Mouse (Mus musculus) lung, embryonic 16.5 days (tissue): ENCODE data around the gene Ifi214. TPM values are rescaled to one million over a fixed set of nuclear protein-coding genes. Genes with fewer than 3 reads are reported as not detected.
"Not testable (repeated sequence)": the region's sequence is repeated elsewhere in the genome, so short reads cannot be mapped to it uniquely, and the experiment has no call there.

Source experiments
- ATAC-seq: fragments of 200-750 bp; cut with Nextera tagmentation; 2 replicates; pipeline ENCODE4 v1.8.0; 2017; ENCODE audit warnings: low read depth, mild to moderate bottlenecking, moderate library complexity
- H3K27ac ChIP-seq: fragments of 300-500 bp; sonication (generic); 2 replicates; pipeline ENCODE4 v1.5.1; 2014; ENCODE audit warnings: mild to moderate bottlenecking, control low read depth, low read length
- H3K27me3 ChIP-seq: fragments of 300-500 bp; sonication (generic); 2 replicates; pipeline ENCODE4 v1.6.1; 2014; ENCODE audit warnings: low read depth, low read length, mixed read lengths; ENCODE audit not compliant: control insufficient read depth, insufficient read depth
- H3K36me3 ChIP-seq: fragments of 300-500 bp; sonication (generic); 2 replicates; pipeline ENCODE4 v1.6.1; 2014; ENCODE audit warnings: low read length; ENCODE audit not compliant: control insufficient read depth, insufficient read depth
- H3K4me1 ChIP-seq: fragments of 300-500 bp; sonication (generic); replicated peaks from 2 replicates; pipeline ENCODE4 v1.6.1; 2014; ENCODE audit warnings: low read length, mixed read lengths; ENCODE audit not compliant: control insufficient read depth, insufficient read depth
- H3K4me2 ChIP-seq: fragments of 300-500 bp; sonication (generic); 2 replicates; pipeline ENCODE4 v1.6.1; 2014; ENCODE audit warnings: low read depth, low read length, control low read depth
- H3K4me3 ChIP-seq: fragments of 300-500 bp; sonication (generic); 2 replicates; pipeline ENCODE4 v1.5.1; 2014; ENCODE audit warnings: mild to moderate bottlenecking, low read length, control low read depth
- H3K9ac ChIP-seq: fragments of 300-500 bp; sonication (generic); 2 replicates; pipeline ENCODE4 v1.6.1; 2014; ENCODE audit warnings: low read length, control low read depth
- H3K9me3 ChIP-seq: fragments of 300-500 bp; sonication (generic); 2 replicates; pipeline ENCODE4 v1.6.1; 2016; ENCODE audit warnings: low read length; ENCODE audit not compliant: control insufficient read depth
- WGBS: fragments of 180-500 bp; shearing (Covaris S2); extraction: QIAGEN DNeasy Blood & Tissue Kit; methylation state at CpG from one replicate; pipeline ENCODE4 v1.1.7; 2014; 5-methylcytosine and 5-hydroxymethylcytosine counted together
- polyA plus RNA-seq: library from polyadenylated mRNA; unstranded; fragments of >200 nt; fragmentation: Nextera tagmentation; extraction: Ambion mirVana; gene quantifications from 2 replicates; pipeline ENCODE4 v1.2.1, GENCODE M21; 2015

Gene Ifi214
- polyA plus RNA-seq, result not detected in 2 replicates

- H3K27me3 ChIP-seq, H3K4me3 ChIP-seq, H3K27ac ChIP-seq, H3K36me3 ChIP-seq, H3K4me1 ChIP-seq, H3K9me3 ChIP-seq, H3K4me2 ChIP-seq, ATAC-seq, H3K9ac ChIP-seq: not testable (repeated sequence)
- 88% methylated on average over 3 of the region's 3 CpGs for WGBS
Observed at GRCm38 (mm10) chr1:173535791-173536190, at the start of gene Ifi214. Gene Ifi214 (minus strand): TSS chr1:173535957.

GRCm38 (mm10) chr1:173579921-173580585 is 44.3 kb upstream of the Ifi214 start:
- Histone ChIP-seq H3K27me3 (no peaks in the 10 kb centered on the region), H3K4me2 (no peak overlapping the region), H3K36me3 (no peaks in the 10 kb centered on the region), H3K27ac (no peak overlapping the region), H3K9ac (no peak overlapping the region), H3K4me3 (no peak overlapping the region), H3K9me3 (peaks cover 7% of the 10 kb centered on the region), H3K4me1 (no peaks in the 10 kb centered on the region)
- ATAC-seq, result no peak
- 89% methylated on average over 26 of the region's 26 CpGs for WGBS

GRCm38 (mm10) chr1:173579079-173579478 is 43.3 kb upstream of the Ifi214 start:
- Histone ChIP-seq H3K27me3 (no peaks in the 10 kb centered on the region), H3K4me3 (no peak overlapping the region), H3K36me3 (no peaks in the 10 kb centered on the region), H3K9me3 (peaks cover 7% of the 10 kb centered on the region), H3K27ac (no peak overlapping the region), H3K4me1 (no peaks in the 10 kb centered on the region), H3K4me2 (no peak overlapping the region), H3K9ac (no peak overlapping the region)
- 85% methylated on average over 9 of the region's 9 CpGs for WGBS
- no peak for ATAC-seq

- H3K4me1 ChIP-seq, ATAC-seq, H3K9ac ChIP-seq, H3K4me3 ChIP-seq, H3K9me3 ChIP-seq, H3K27me3 ChIP-seq, H3K27ac ChIP-seq, H3K36me3 ChIP-seq, H3K4me2 ChIP-seq: not testable (repeated sequence)
- 73% methylated on average over 5 of the region's 5 CpGs for WGBS
Observed at GRCm38 (mm10) chr1:173550491-173551050, 14.8 kb upstream of the Ifi214 start.

- not testable (repeated sequence) for H3K4me1 ChIP-seq, H3K36me3 ChIP-seq, H3K4me3 ChIP-seq, H3K27ac ChIP-seq, H3K4me2 ChIP-seq, H3K9me3 ChIP-seq, H3K27me3 ChIP-seq, ATAC-seq, H3K9ac ChIP-seq
- 81% methylated on average over 3 of the region's 3 CpGs for WGBS
Observed at GRCm38 (mm10) chr1:173548798-173549197, 13.0 kb upstream of the Ifi214 start.

- Histone ChIP-seq H3K9me3 (no peaks in the 10 kb centered on the region), H3K27me3 (no peaks in the 10 kb centered on the region), H3K4me3 (no peak overlapping the region), H3K27ac (no peak overlapping the region), H3K4me1 (no peaks in the 10 kb centered on the region), H3K36me3 (no peaks in the 10 kb centered on the region), H3K9ac (no peak overlapping the region), H3K4me2 (no peak overlapping the region)
- no peak for ATAC-seq
Observed at GRCm38 (mm10) chr1:173521452-173521851, 14.3 kb downstream of the Ifi214 start.

GRCm38 (mm10) chr1:173510595-173510994 is 25.2 kb downstream of the Ifi214 start:
- not testable (repeated sequence) for H3K27ac ChIP-seq, H3K4me1 ChIP-seq, ATAC-seq, H3K4me2 ChIP-seq, H3K36me3 ChIP-seq, H3K9ac ChIP-seq, H3K4me3 ChIP-seq, H3K9me3 ChIP-seq, H3K27me3 ChIP-seq
- 83% methylated on average over 2 of the region's 2 CpGs for WGBS

GRCm38 (mm10) chr1:173491483-173491882 is 44.3 kb downstream of the Ifi214 start:
- not testable (repeated sequence) for ATAC-seq, H3K36me3 ChIP-seq, H3K27me3 ChIP-seq, H3K9me3 ChIP-seq, H3K4me2 ChIP-seq, H3K4me3 ChIP-seq, H3K9ac ChIP-seq, H3K27ac ChIP-seq, H3K4me1 ChIP-seq

- H3K27me3 ChIP-seq, H3K4me3 ChIP-seq, ATAC-seq, H3K27ac ChIP-seq, H3K4me1 ChIP-seq, H3K9ac ChIP-seq, H3K36me3 ChIP-seq, H3K4me2 ChIP-seq, H3K9me3 ChIP-seq: not testable (repeated sequence)
- WGBS, result 48% methylated on average over 3 of the region's 3 CpGs
Observed at GRCm38 (mm10) chr1:173490812-173491480, 44.8 kb downstream of the Ifi214 start, which contains the start of gene Ifi206. Gene Ifi206 (minus strand): TSS chr1:173491041.
